Mouse (Mus musculus): ENCODE measurements around the gene A630010A05Rik. TPM values are rescaled to one million over a fixed set of nuclear protein-coding genes. Genes with fewer than 3 reads are reported as not detected.
"Not testable (repeated sequence)": the region's sequence is repeated elsewhere in the genome, so short reads cannot be mapped to it uniquely, and the experiment has no call there.

Gene A630010A05Rik
- not detected for total RNA-seq (2021)

- DNase-seq: no peak
Measured at GRCm38 (mm10) chr16:14562017-14562416, at the start of gene A630010A05Rik. Gene A630010A05Rik (plus strand): TSS chr16:14562317.

GRCm38 (mm10) chr16:14535766-14536165 is 26.4 kb upstream of the A630010A05Rik start:
- DNase-seq: no peak

- not testable (repeated sequence) for DNase-seq
Measured at GRCm38 (mm10) chr16:14557191-14557590, 4.9 kb upstream of the A630010A05Rik start.

Other genes starting within 250 kb of the A630010A05Rik start
- 10 to 100 TPM; 50.2 to 58.9 TPM for gene Fopnl, start 244.9 kb upstream of the A630010A05Rik start, total RNA-seq (2021)
- 10 to 100 TPM; 13.1 to 13.6 TPM for gene Abcc1, start 200.8 kb upstream of the A630010A05Rik start, total RNA-seq (2021)